Mouse (Mus musculus): Measurements from ENCODE around the gene Cacna1d. TPM values are rescaled to one million over a fixed set of nuclear protein-coding genes. Genes with fewer than 3 reads are reported as not detected.

The Cacna1d gene
- polyA plus RNA-seq, 1 experiment from 2014 or later, result 1.4 TPM

DNA sequence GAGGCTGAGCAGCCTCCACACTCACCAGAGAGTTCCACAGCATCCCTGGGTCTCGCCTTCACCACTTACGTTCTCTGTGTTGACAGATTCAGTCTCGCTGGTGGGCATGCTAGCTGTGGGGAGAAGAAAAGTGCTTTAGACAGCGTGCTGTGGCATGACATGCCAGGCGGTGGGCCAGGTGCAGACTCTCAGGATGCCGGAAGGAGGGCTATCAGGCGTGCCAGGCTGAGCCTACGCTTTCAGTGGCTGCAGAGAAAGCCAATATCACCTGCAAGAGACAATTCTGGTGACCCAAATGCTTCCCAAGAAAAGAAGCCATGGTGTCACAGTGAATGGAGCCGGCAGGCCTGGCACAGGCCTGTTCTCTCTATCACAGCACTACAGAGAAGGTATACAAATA is 361.2 kb downstream of the Cacna1d start:
- no peak overlapping the region for H3K4me2 ChIP-seq (ENCODE audit: low read depth)
- DNase-seq (ENCODE audit: low spot score) (no peak), ATAC-seq (ENCODE audit: insufficient read depth, low FRiP score, low TSS enrichment) (no peak)
- WGBS, result 92% methylated on average over 9 of the region's 9 CpGs
- H3K27me3 ChIP-seq (ENCODE audit: control insufficient read depth, insufficient read depth, low read length), result no peaks in the 10 kb centered on the region
- no peaks in the 10 kb centered on the region for H3K9me3 ChIP-seq (ENCODE audit: control insufficient read depth, low read length)
- no peak overlapping the region for H3K4me3 ChIP-seq (ENCODE audit: low read depth, low read length)
- no peak overlapping the region for H3K9ac ChIP-seq (ENCODE audit: low read length)
- H3K36me3 ChIP-seq (ENCODE audit: control insufficient read depth, insufficient read depth, low read length), result no peaks in the 10 kb centered on the region
- H3K27ac ChIP-seq (ENCODE audit: low read depth, low read length), result no peak overlapping the region
- no peaks in the 10 kb centered on the region for H3K4me1 ChIP-seq (ENCODE audit: control insufficient read depth, insufficient read depth, low read length)

DNA sequence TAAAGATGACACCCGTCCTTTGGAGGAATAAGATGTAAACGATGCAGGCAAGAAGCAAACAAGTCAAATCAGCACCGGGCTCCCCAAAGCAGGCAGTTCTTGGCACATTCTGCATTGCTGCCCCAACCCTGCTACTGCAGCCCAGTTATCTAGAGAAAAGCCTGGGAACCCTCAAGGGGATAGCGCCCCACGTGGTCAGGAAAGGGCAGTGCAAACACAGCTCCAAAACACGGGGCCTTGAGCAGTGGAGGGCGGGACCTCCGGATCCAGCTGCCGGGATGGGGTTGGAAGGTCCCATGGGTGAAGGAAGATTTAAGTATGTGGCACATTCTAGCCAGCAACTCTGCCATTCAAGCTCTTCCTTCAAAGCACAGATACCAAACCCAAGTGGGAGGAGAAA is 361.9 kb downstream of the Cacna1d start:
- H3K27me3 ChIP-seq (ENCODE audit: control insufficient read depth, insufficient read depth, low read length), result no peaks in the 10 kb centered on the region
- peak; percentile 58 for DNase-seq (ENCODE audit: low spot score)
- H3K4me3 ChIP-seq (ENCODE audit: low read depth, low read length), result no peak overlapping the region
- ATAC-seq (ENCODE audit: insufficient read depth, low FRiP score, low TSS enrichment), result no peak
- H3K36me3 ChIP-seq (ENCODE audit: control insufficient read depth, insufficient read depth, low read length), result no peaks in the 10 kb centered on the region
- H3K27ac ChIP-seq (ENCODE audit: low read depth, low read length), result no peak overlapping the region
- H3K4me1 ChIP-seq (ENCODE audit: control insufficient read depth, insufficient read depth, low read length), result no peaks in the 10 kb centered on the region
- WGBS, result 26% methylated on average over 9 of the region's 9 CpGs
- H3K9me3 ChIP-seq (ENCODE audit: control insufficient read depth, low read length), result no peaks in the 10 kb centered on the region
- H3K4me2 ChIP-seq (ENCODE audit: low read depth), result no peak overlapping the region
- no peak overlapping the region for H3K9ac ChIP-seq (ENCODE audit: low read length)

DNA sequence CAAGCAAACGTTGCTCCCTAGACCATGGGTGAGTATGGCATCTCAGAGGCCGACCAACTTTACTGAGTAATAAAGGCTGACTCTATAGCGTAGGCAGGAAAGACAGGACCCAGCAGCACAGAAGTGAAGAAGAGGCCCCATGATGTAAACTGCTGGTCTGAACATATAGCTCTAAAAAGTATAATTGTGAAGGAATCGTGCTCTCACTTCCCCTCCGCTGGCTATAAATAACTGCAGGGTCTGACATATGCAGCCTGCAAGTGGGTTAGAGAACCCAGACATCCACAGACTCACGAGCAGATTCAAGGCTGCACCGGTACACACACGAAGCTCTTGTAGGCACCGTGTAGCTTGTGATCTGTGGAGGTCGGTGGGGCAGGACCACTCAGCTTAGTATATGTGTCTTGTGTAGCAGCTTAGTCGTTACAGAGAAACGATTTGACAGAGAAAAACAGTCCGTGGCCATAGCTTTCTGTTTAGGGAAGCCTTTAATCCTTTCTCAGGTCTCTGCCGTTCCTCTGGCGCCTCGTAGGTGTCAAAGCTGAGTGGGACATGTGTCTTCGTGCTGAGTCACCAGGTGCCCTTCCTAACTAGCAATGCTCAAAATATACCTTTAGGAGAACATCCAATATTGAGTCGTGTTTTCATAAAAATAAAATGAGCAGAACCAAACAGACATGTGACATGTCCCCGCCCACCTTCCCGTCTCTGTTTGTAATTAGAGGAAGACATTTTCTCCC is 366.1 kb downstream of the Cacna1d start:
- DNase-seq (ENCODE audit: low spot score) (no peak), ATAC-seq (ENCODE audit: insufficient read depth, low FRiP score, low TSS enrichment) (no peak)

DNA sequence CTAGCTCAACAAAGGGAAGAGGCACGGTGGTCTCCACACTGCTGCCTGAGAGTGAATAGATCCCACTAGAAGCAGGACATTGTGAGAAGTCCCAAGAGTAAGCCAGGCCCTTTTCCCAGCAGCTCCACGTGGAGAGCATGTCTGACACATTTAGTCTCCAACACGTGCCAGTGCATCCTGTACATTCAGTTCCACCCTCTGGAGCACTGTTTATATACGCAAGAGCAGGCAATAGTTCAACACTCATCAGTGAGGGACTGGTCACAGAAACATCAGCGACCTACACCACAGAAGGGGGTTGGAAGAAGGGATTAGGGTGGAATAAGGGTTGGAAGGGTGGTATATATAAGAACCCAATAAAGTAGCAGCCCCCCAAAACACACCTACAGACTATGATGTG is 371.2 kb downstream of the Cacna1d start:
- Histone ChIP-seq H3K4me3 (ENCODE audit: low read depth, low read length) (no peak overlapping the region), H3K9me3 (ENCODE audit: control insufficient read depth, low read length) (no peaks in the 10 kb centered on the region), H3K27ac (ENCODE audit: low read depth, low read length) (no peak overlapping the region), H3K36me3 (ENCODE audit: control insufficient read depth, insufficient read depth, low read length) (no peaks in the 10 kb centered on the region), H3K9ac (ENCODE audit: low read length) (no peak overlapping the region), H3K4me2 (ENCODE audit: low read depth) (no peak overlapping the region), H3K27me3 (ENCODE audit: control insufficient read depth, insufficient read depth, low read length) (no peaks in the 10 kb centered on the region), H3K4me1 (ENCODE audit: control insufficient read depth, insufficient read depth, low read length) (no peaks in the 10 kb centered on the region)
- DNase-seq (ENCODE audit: low spot score) (no peak), ATAC-seq (ENCODE audit: insufficient read depth, low FRiP score, low TSS enrichment) (no peak)
- WGBS, result 82% methylated on average over 5 of the region's 5 CpGs

More for the DNA sequence above, 366.1 kb downstream of the Cacna1d start:
- no peak overlapping the region for H3K4me2 ChIP-seq (ENCODE audit: low read depth)
- no peak overlapping the region for H3K9ac ChIP-seq (ENCODE audit: low read length)
- no peaks in the 10 kb centered on the region for H3K36me3 ChIP-seq (ENCODE audit: control insufficient read depth, insufficient read depth, low read length)
- no peaks in the 10 kb centered on the region for H3K9me3 ChIP-seq (ENCODE audit: control insufficient read depth, low read length)
- H3K4me3 ChIP-seq (ENCODE audit: low read depth, low read length), result no peak overlapping the region
- WGBS, result 81% methylated on average over 20 of the region's 20 CpGs
- H3K27me3 ChIP-seq (ENCODE audit: control insufficient read depth, insufficient read depth, low read length), result no peaks in the 10 kb centered on the region
- H3K4me1 ChIP-seq (ENCODE audit: control insufficient read depth, insufficient read depth, low read length), result no peaks in the 10 kb centered on the region
- no peak overlapping the region for H3K27ac ChIP-seq (ENCODE audit: low read depth, low read length)

DNA sequence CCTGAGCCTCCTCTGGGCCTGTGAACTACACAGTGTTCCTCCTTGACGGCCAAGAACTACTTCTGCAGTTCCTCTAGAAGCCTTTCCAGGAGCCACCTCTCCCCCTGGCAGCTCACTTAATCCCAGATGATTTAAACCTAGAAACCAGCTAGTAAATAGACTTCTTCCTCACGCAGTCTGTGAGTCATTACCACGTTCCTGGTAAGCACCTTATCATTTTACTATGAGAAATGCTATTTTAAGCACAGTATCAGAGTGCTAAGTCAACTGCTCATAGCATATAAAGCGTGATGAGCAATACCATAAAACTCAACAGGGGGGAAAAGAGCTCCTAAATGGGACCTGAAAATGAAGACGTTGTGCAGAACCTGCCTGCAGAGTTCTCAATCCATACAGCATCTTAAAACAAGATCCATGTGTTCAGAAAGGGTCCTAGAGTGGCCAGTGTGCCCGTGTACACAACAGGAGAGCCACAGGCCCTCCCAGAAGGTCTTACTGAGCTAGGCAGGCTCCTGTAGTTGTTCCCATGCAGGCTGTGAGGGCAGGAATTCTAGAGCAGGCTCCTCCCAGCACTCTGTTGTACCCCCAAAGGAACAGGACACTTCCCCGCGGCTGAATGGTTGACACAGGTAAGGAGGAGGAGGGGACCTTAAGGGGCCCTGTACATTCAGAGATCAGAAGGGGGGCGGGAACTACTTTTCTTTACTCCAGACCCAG is 377.7 kb downstream of the Cacna1d start:
- Histone ChIP-seq H3K27me3 (ENCODE audit: control insufficient read depth, insufficient read depth, low read length) (no peaks in the 10 kb centered on the region), H3K27ac (ENCODE audit: low read depth, low read length) (no peak overlapping the region), H3K9ac (ENCODE audit: low read length) (no peak overlapping the region), H3K4me2 (ENCODE audit: low read depth) (no peak overlapping the region), H3K36me3 (ENCODE audit: control insufficient read depth, insufficient read depth, low read length) (no peaks in the 10 kb centered on the region), H3K9me3 (ENCODE audit: control insufficient read depth, low read length) (no peaks in the 10 kb centered on the region), H3K4me3 (ENCODE audit: low read depth, low read length) (no peak overlapping the region), H3K4me1 (ENCODE audit: control insufficient read depth, insufficient read depth, low read length) (no peaks in the 10 kb centered on the region)
- ATAC-seq (ENCODE audit: insufficient read depth, low FRiP score, low TSS enrichment) (no peak), DNase-seq (ENCODE audit: low spot score) (no peak)
- WGBS, result 68% methylated on average over 9 of the region's 9 CpGs

DNA sequence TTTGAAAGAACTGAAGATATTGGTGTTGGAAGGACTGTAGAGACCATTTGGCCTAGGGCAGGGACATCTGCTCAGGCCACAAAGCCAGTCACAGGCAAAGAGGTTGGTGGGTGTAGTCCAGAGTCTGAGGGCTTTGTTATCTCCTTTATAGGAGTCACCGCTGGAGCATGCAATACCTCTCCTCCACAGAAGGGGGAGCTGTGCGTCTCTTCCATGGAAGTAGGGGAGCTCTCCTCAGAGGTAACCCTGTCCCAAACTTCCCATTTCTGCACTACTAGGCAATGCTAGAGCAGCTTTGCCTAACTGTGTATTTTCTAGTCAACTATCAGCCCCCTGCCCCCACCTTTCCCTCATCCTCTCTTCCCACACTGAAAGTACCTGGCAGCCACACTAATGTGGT is 382.2 kb downstream of the Cacna1d start:
- peak; percentile 29 for DNase-seq (ENCODE audit: low spot score)

DNA sequence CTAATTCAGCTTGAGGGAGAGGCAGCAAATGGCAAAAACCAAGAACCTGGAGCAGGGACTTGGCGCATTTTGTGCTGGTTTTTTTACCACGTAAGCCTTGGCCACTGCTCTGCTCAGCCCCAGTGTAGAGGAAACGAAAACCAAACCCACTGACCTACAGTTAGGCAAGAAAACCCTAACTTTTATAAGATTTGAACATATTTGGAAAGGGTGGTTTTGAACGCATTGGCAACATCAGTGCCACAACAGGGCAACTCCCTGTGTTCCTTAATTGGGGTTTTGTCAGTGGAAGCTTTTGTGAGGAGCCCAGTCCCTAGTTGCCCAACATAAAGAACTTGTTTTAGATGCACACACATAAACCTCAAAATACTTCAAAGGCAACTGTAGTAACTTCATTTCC is 384.7 kb downstream of the Cacna1d start:
- DNase-seq (ENCODE audit: low spot score) (no peak), ATAC-seq (ENCODE audit: insufficient read depth, low FRiP score, low TSS enrichment) (no peak)
- no peaks in the 10 kb centered on the region for H3K27me3 ChIP-seq (ENCODE audit: control insufficient read depth, insufficient read depth, low read length)
- no peak overlapping the region for H3K4me2 ChIP-seq (ENCODE audit: low read depth)
- no peak overlapping the region for H3K27ac ChIP-seq (ENCODE audit: low read depth, low read length)
- H3K9me3 ChIP-seq (ENCODE audit: control insufficient read depth, low read length), result no peaks in the 10 kb centered on the region
- no peaks in the 10 kb centered on the region for H3K36me3 ChIP-seq (ENCODE audit: control insufficient read depth, insufficient read depth, low read length)
- H3K4me1 ChIP-seq (ENCODE audit: control insufficient read depth, insufficient read depth, low read length), result no peaks in the 10 kb centered on the region
- no peak overlapping the region for H3K9ac ChIP-seq (ENCODE audit: low read length)
- no peak overlapping the region for H3K4me3 ChIP-seq (ENCODE audit: low read depth, low read length)
- 85% methylated on average over 4 of the region's 4 CpGs for WGBS

More for the DNA sequence above, 382.2 kb downstream of the Cacna1d start:
- no peak overlapping the region for H3K27ac ChIP-seq (ENCODE audit: low read depth, low read length)
- H3K36me3 ChIP-seq (ENCODE audit: control insufficient read depth, insufficient read depth, low read length), result no peaks in the 10 kb centered on the region
- H3K4me1 ChIP-seq (ENCODE audit: control insufficient read depth, insufficient read depth, low read length), result no peaks in the 10 kb centered on the region
- H3K27me3 ChIP-seq (ENCODE audit: control insufficient read depth, insufficient read depth, low read length), result no peaks in the 10 kb centered on the region
- no peaks in the 10 kb centered on the region for H3K9me3 ChIP-seq (ENCODE audit: control insufficient read depth, low read length)
- no peak for ATAC-seq (ENCODE audit: insufficient read depth, low FRiP score, low TSS enrichment)
- no peak overlapping the region for H3K9ac ChIP-seq (ENCODE audit: low read length)
- H3K4me2 ChIP-seq (ENCODE audit: low read depth), result no peak overlapping the region
- 40% methylated on average over 2 of the region's 2 CpGs for whole genome bisulfite sequencing
- H3K4me3 ChIP-seq (ENCODE audit: low read depth, low read length), result no peak overlapping the region

DNA sequence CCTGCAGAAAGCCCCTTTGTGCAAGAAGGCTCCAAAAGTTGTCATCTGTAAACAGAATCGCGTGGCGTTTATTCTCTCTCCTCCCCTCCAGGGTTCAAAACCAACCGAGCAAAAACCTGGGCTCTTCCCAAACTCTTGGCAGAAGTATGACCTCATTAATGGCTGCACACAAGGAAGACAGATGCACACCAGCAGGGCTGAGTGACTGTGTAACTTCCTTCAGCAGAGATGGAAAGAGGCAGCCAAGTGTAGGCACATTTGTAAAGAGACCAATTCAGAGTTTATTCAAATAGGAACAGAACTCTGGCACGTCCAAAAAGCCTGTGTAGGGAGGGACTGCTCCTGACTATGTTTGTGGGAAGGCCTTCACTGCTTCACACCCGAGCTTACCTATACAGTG is 385.7 kb downstream of the Cacna1d start:
- no peak overlapping the region for H3K27ac ChIP-seq (ENCODE audit: low read depth, low read length)
- no peak for DNase-seq (ENCODE audit: low spot score)
- 79% methylated on average over 6 of the region's 6 CpGs for WGBS

More for the DNA sequence above, 385.7 kb downstream of the Cacna1d start:
- no peak for ATAC-seq (ENCODE audit: insufficient read depth, low FRiP score, low TSS enrichment)
- Histone ChIP-seq H3K9ac (ENCODE audit: low read length) (no peak overlapping the region), H3K27me3 (ENCODE audit: control insufficient read depth, insufficient read depth, low read length) (no peaks in the 10 kb centered on the region), H3K4me3 (ENCODE audit: low read depth, low read length) (no peak overlapping the region), H3K36me3 (ENCODE audit: control insufficient read depth, insufficient read depth, low read length) (no peaks in the 10 kb centered on the region), H3K4me1 (ENCODE audit: control insufficient read depth, insufficient read depth, low read length) (no peaks in the 10 kb centered on the region), H3K4me2 (ENCODE audit: low read depth) (no peak overlapping the region), H3K9me3 (ENCODE audit: control insufficient read depth, low read length) (no peaks in the 10 kb centered on the region)

Measured in neural tube, embryonic 11.5 days (tissue).